Mouse (Mus musculus): ENCODE results near the gene Aff1.

The Aff1 gene

DNA sequence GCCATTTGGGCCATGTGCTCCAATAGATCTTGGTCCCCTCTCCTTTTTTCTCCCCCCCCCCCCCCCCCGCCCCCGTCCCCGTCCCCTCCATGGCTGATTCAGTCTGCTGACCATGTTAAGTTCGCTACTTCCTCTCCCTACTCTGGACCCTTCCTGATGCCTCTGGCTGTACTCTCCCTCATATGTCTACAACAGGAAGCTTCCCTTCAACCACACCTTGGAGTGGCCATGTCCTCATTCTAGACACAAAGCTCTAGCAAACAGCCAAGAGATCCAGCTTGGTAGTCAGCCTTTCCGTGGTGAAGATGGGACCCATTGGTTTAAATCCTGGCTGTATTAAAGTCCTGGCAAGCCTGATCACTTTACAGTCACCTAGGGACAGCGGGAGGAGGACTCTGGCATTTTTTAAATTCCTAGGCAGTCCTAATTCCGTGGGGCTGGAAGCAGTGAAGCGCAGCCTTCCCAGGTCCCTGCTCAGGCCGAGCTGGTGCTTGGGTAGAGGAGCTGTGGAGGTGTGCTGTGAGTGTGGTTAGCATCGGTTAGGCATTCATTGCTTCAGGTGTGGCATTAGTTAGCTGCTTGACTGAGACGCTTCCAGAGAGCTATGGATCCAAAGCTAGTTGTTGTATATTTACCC is 144.1 kb downstream of the Aff1 start:
- no peak for DNase-seq (ENCODE audit: low read depth)

- DNase-seq (ENCODE audit: low read depth): peak; percentile 54
Observed at GRCm38 (mm10) chr5:103838550-103839264, 146.5 kb downstream of the Aff1 start.

- DNase-seq (ENCODE audit: low read depth): no peak
Observed at GRCm38 (mm10) chr5:103839265-103839626, 147.1 kb downstream of the Aff1 start.

DNA sequence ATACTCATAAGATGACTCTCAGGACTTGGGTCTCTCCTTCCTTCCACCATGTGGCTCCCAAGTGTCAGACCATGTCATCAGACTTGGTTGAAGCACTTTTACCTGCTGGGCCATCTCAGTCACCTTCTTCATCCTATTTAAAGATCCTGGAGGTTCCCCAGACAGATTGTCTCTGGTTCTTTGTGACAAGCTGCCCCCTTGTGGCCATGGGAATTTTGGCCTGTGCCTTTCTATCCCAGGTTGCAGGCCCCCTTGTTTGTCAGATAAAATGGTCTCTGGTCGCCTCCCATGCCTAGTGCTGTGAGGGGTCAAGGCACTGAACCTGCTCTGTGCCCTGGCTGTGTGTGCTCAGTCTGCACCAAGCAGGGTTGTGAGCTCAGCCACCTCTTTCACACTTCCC is 151.8 kb downstream of the Aff1 start:
- peak; percentile 73 for DNase-seq (ENCODE audit: low read depth)

- DNase-seq (ENCODE audit: low read depth): no peak
Observed at GRCm38 (mm10) chr5:103845418-103846153, 153.4 kb downstream of the Aff1 start.

- no peak for DNase-seq (ENCODE audit: low read depth)
Observed at GRCm38 (mm10) chr5:103846154-103846551, 154.0 kb downstream of the Aff1 start.

DNA sequence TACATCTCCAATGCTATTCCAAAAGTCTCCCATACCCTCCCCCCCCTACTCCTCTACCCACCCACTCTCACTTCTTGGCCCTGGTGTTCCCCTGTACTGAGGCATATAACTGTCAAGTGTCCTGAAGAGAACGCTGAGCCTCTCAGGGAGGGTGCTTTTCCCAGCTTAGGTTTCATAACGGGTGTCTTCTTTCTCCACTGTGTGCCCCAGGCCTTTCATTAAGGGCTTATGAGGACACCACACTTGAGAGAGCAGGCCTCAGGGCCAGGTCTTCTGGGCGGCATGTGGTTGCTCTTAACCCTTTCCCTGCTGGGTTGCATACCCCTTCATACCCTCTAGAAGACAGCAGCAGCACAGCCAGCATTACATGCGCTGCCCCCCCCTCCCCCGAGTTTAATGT is 154.4 kb downstream of the Aff1 start:
- DNase-seq (ENCODE audit: low read depth): no peak

- no peak for DNase-seq (ENCODE audit: low read depth)
Observed at GRCm38 (mm10) chr5:103848546-103848945, 156.4 kb downstream of the Aff1 start.

DNA sequence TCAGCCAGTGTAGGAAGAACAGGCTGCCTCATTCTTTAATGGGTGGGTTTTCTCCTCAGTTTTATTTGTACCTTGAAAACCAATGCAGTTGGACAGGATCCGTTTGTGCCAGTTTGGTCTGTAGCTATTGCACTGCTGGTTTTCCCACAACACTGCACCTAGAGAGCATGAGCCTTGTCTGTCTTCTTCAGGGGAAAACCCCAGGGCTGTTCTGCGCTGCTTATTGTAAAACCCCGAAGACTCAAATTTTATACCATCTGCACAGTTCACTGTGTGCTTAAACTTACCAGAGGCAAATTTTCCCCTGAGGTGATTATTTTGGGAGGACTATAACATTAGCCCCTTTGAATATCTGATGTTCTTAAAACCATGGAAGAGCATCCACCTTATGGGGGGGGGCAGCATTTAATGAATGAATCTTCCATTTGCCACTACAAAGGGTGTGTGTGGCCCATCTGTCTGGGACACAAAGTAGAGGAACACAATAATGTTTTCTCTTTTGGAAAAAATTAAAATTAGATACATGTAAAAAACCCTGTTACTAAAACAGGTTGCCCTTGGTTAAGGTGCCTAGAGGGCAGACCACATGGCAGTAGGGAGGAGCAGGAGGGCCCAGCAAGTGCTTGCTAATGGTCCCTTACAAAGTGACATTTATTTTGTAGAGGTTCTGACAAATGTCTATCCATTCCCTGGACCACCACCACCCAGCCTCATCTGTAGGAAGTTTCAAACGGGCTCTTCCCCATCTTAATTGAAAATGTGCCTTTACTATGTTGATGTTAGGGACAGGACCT is 160.8 kb downstream of the Aff1 start:
- no peak for DNase-seq (ENCODE audit: low read depth)

GRCm38 (mm10) chr5:103854041-103854806 is 162.1 kb downstream of the Aff1 start:
- DNase-seq (ENCODE audit: low read depth): peak; percentile 13

- DNase-seq (ENCODE audit: low read depth): no peak
Observed at GRCm38 (mm10) chr5:103854807-103855194, 162.6 kb downstream of the Aff1 start.

GRCm38 (mm10) chr5:103855483-103856211 is 163.5 kb downstream of the Aff1 start:
- no peak for DNase-seq (ENCODE audit: low read depth)

- peak; percentile 28 for DNase-seq (ENCODE audit: low read depth)
Observed at GRCm38 (mm10) chr5:103856286-103857009, 164.3 kb downstream of the Aff1 start.

- no peak for DNase-seq (ENCODE audit: low read depth)
Observed at GRCm38 (mm10) chr5:103857151-103857550, 165.0 kb downstream of the Aff1 start.

DNA sequence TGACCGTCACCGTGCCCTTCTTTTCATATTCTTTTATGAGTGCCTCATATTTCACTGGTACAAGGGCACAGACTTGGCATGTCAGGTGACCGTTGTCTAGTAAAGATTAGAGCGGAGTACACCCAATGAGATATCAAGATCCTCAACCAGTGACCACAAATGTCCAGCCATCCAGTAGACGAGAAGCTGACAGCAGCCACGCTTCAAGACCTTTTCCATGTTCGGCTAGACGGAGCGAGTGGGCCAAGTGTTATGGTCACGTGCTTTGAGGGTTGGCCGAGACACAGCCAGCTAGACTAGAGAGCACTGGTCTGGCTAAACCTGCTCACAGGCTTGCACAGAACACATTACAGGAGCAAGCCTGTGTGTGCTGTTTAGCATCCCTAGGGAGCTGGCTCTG is 168.4 kb downstream of the Aff1 start:
- DNase-seq (ENCODE audit: low read depth): no peak

GRCm38 (mm10) chr5:103863759-103864158 is 171.6 kb downstream of the Aff1 start:
- no peak for DNase-seq (ENCODE audit: low read depth)

DNA sequence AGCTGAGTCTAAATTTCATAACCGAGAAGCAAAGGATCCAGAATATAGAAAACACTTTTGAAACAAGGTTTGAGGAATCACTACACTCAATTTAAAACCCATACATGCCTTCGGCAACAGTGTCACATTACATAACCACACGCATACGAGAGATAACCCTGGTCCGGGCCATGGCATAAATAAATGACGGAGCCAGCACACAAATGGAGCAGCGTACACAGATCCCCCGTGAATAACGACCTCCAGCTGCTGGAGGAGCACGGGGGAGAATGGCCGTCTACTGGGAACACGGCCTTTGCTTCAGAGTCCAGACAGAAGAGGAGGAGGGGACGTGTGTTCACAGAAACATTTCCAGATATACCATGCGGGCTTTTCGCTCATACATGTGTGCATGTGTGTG is 197.6 kb downstream of the Aff1 start:
- DNase-seq (ENCODE audit: low read depth): no peak

- DNase-seq (ENCODE audit: low read depth): no peak
Observed at GRCm38 (mm10) chr5:103898310-103898709, 206.1 kb downstream of the Aff1 start.

All from NIH3T3 (cell line).